Mouse (Mus musculus): ENCODE results near the gene Furin.

DNA sequence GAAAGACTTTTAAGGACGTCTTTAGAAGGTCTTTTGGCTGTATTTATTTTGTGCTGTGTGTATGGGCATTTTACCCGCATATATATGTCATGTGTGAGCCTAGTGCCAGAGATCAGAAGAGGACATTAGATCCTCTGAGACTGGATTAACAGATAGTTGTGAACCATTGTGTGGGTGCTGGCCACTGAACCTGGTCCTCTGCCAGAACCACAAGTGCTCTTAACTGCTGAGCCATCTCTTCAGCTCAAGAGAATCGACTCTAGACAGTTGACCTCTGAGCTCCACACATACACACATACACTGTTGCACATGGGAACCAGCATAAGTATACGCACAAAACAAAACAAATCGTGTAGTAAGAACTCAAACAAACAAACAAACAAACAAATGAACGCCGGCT, 31.3 kb upstream of the Furin start:
- TF ChIP-seq GATA1 (IDR thresholded peaks at IDR 0.05; ENCODE audit: low read length): no peak
- TF ChIP-seq TAL1 (IDR thresholded peaks at IDR 0.05; ENCODE audit: low read length): no peak

Data from erythroblast, embryonic 14.5 days (primary cell).